Mouse (Mus musculus): ENCODE results near the gene Brsk2. TPM values are rescaled to one million over a fixed set of nuclear protein-coding genes. Genes with fewer than 3 reads are reported as not detected.

The Brsk2 gene
- total RNA-seq, 2 experiments from 2014 or later: not detected

GRCm38 (mm10) chr7:141955565-141956173 lies 6.1 kb downstream of the Brsk2 start:
- no peak for ATAC-seq (ENCODE audit: poor library complexity, severe bottlenecking)

DNA sequence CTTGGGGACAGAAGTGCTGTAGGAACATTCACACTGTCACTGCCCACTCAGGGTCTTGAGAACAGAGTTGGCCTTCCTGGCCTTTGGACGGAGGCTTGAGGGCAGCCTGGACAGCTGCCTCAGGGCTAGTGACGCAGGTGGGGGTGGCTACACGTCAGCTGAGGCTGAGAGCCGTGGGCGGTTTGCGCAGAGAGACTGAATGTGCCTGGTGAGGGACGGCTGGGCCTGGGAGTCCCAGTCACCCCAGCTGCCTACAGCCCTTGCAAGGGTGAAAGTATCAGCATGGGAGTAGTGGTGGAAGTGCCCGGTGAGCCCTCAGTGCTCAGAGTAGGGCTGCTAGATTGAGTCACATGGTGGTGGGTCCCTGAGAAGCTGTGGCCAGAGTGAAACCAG lies 6.6 kb downstream of the Brsk2 start:
- no peak for ATAC-seq (ENCODE audit: poor library complexity, severe bottlenecking)

DNA sequence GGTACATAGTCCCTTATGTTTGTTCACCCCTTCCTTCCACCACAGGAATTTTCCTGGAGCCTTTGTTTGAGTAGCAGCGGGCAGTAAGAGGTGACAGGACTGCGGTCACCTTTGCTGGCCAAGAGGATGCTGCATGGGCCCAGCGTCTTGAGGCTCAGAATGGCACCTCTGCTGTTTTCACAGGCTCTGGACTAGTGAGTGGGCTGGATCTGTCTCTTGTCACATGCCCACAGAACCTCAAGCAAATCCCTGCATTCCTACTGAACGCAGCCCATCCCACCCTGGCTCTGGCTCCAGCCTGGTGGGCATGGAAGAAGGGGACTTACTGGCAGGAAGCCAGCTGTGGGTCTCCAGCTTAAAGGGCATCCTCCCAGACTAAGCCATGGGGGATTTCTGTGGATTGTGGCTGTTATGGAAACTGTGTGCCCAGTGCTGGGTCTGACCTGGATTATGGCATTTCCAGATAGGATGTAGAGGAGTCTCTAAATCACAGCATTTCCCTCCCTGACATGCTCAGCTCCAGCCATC lies 8.0 kb downstream of the Brsk2 start:
- ATAC-seq (ENCODE audit: poor library complexity, severe bottlenecking): no peak

GRCm38 (mm10) chr7:141958211-141958610 lies 8.7 kb downstream of the Brsk2 start:
- no peak for ATAC-seq (ENCODE audit: poor library complexity, severe bottlenecking)

- ATAC-seq (ENCODE audit: poor library complexity, severe bottlenecking): no peak
These were observed 9.6 kb downstream of the Brsk2 start for GRCm38 (mm10) chr7:141959133-141959532.

- ATAC-seq (ENCODE audit: poor library complexity, severe bottlenecking): no peak
These were observed 11.4 kb downstream of the Brsk2 start for GRCm38 (mm10) chr7:141960926-141961325.

DNA sequence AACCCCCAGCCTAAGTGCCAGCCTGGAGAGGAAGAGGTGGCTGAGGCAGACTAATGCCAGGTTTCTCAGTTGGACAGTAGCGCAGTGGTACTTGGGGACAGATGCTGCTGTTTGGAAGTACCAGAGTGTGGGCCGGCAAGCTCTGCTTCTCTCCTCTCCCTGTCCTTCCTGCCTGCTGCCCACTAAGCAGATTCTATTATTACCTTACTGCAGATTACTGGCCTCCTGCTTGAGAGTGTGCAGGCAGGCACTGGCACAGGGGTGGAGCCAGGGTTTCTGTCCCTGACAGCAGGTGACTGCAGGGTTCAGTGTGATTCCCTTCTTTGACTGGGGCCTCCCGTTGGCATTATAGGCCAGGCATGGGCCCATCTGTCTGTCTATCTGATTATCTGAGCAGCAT lies 11.9 kb downstream of the Brsk2 start:
- ATAC-seq (ENCODE audit: poor library complexity, severe bottlenecking): no peak

- ATAC-seq (ENCODE audit: poor library complexity, severe bottlenecking): no peak
These were observed 13.0 kb downstream of the Brsk2 start for GRCm38 (mm10) chr7:141962521-141962920.

GRCm38 (mm10) chr7:141966281-141966680 lies 16.7 kb downstream of the Brsk2 start:
- ATAC-seq (ENCODE audit: poor library complexity, severe bottlenecking): no peak

GRCm38 (mm10) chr7:141972831-141973619 lies 23.5 kb downstream of the Brsk2 start:
- peak; percentile 21; the same call in 1 of the 2 replicates for ATAC-seq (ENCODE audit: poor library complexity, severe bottlenecking)

GRCm38 (mm10) chr7:141978003-141978402 lies 28.5 kb downstream of the Brsk2 start:
- no peak for ATAC-seq (ENCODE audit: poor library complexity, severe bottlenecking)

GRCm38 (mm10) chr7:141979247-141979646 lies 29.7 kb downstream of the Brsk2 start:
- ATAC-seq (ENCODE audit: poor library complexity, severe bottlenecking): no peak

DNA sequence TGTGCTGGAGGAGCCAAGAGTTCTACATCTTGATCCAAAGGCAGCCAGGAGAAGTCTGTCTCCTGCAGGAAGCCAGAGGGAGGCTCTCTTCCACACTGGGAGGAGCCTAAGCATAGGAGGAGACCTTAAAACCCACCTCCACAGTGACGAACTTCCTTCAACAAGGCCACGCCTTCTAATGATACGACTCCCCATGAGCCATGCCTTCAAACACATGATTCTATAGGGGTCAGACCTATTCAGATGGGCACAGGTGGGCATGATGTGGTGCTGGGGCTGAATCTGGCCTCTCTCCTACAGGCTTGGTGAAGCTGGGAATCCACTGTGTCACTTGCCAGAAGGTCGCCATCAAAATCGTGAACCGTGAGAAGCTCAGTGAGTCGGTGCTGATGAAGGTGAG lies 31.7 kb downstream of the Brsk2 start:
- no peak for ATAC-seq (ENCODE audit: poor library complexity, severe bottlenecking)

DNA sequence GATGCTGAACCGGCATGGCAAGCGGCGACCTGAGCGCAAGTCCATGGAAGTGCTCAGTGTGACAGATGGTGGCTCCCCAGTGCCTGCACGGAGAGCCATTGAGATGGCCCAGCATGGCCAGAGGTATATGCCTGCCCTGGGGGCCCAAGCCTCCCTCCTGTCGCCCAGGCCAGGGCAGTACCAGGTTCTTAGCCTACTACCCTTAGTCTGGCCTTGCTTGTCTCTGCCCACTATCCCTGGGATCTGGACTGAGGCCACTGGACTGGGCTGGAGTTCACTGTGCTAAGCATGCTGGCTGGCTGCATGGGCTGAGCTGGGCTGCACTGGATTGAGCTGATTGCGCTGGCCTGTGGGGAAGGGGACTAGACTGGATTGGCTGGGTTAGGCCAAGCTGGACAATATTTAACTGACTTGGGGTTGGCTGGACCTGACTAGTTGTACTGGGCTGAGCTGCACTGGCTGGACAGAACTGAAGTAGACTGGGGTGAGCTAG lies 38.8 kb downstream of the Brsk2 start:
- no peak for ATAC-seq (ENCODE audit: poor library complexity, severe bottlenecking)

DNA sequence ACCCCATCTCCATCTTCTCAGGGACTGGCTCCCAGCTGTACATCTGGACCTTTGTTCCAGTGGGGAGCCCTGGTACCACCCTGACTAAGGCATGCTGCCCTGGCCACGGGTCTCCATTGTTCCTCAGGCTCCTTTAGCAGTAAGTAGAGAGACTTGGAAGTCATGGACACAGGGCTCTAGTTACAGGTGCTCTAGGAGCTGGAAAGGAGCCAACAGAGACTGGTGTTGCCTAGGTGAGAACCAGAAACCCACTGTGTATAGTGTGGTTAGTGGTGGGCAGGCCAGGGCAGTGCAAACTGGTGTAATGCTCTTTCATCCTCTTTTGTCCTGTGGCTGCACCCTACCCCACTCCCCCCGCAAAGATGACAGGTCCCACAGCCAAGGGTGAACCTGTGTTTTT lies 41.6 kb downstream of the Brsk2 start:
- ATAC-seq (ENCODE audit: poor library complexity, severe bottlenecking): no peak

GRCm38 (mm10) chr7:141994121-141994520 lies 44.6 kb downstream of the Brsk2 start:
- no peak for ATAC-seq (ENCODE audit: poor library complexity, severe bottlenecking)

DNA sequence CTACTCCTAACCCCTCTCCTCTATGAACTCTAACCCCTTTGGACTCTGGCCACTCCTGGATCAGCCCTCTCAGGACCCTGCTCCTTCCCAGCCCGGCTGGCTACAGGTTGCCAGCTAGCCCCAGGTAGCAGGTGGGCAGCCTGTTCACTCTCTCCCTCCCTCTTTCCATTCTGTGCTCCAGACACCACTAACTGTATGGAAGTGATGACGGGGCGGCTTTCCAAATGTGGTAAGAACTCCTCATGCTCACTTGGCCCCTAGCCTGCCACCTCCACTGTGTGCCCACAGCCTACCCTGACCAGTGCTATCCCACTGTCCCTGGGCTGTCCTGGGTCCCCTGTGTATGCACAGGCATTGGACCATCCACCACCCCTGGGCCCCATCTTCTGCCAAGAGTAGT lies 51.1 kb downstream of the Brsk2 start:
- no peak for ATAC-seq (ENCODE audit: poor library complexity, severe bottlenecking)

- ATAC-seq (ENCODE audit: poor library complexity, severe bottlenecking): no peak
These were observed 52.2 kb downstream of the Brsk2 start for GRCm38 (mm10) chr7:142001597-142002340.

- peak; percentile 79 for ATAC-seq (ENCODE audit: poor library complexity, severe bottlenecking)
These were observed 67.0 kb downstream of the Brsk2 start for GRCm38 (mm10) chr7:142016562-142016961.

- ATAC-seq (ENCODE audit: poor library complexity, severe bottlenecking): no peak
These were observed 70.1 kb downstream of the Brsk2 start for GRCm38 (mm10) chr7:142019699-142020098.

DNA sequence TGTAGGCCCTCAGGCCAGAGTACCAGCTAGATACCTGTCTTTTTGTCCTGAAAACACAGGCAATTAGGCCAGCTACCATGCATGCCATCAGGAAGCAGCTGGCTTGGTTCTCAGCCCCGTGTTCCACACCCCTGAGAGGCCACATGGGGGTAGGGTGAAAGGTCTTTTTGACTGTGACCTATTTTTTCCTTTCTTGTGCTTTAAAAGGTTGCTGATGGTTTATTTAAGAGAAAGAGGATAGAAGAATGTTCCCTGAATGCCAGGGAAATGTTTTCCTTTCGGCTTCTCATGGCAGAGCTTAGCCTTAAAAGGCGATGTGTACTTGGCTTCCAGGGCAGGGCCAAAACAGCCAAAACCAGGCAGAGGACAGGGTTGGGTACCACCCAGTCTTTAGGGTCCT lies 71.3 kb downstream of the Brsk2 start:
- ATAC-seq (ENCODE audit: poor library complexity, severe bottlenecking): no peak

Data from megakaryocyte, adult 5-6 weeks (primary cell).